Mouse (Mus musculus) heart, embryonic 13.5 days (tissue): ENCODE results near the gene Spint4. TPM values are rescaled to one million over a fixed set of nuclear protein-coding genes. Genes with fewer than 3 reads are reported as not detected.

Source experiments
- polyA plus RNA-seq: library from polyadenylated mRNA; unstranded; fragments of >200 nt; fragmentation: Nextera tagmentation; extraction: Ambion mirVana; gene quantifications from 2 replicates; pipeline ENCODE4 v1.2.1, GENCODE M21; 2015

Gene Spint4
- polyA plus RNA-seq, 1 experiment from 2014 or later, result not detected

Other genes starting within 250 kb of the Spint4 start
- 37.2 and 43.0 TPM in 2 replicates for gene Sys1, start 241.5 kb upstream of the Spint4 start, polyA plus RNA-seq
- 8.7 and 11.7 TPM in 2 replicates for gene Gm20458, start 237.5 kb upstream of the Spint4 start, polyA plus RNA-seq
- gene Trp53tg5, start 224.8 kb upstream of the Spint4 start, polyA plus RNA-seq, result not detected in 2 replicates
- gene Dbndd2, start 212.4 kb upstream of the Spint4 start, polyA plus RNA-seq, result 8.9 and 17.9 TPM in 2 replicates
- 53.0 and 54.5 TPM in 2 replicates for gene Pigt, start 201.0 kb upstream of the Spint4 start, polyA plus RNA-seq
- 11.1 and 12.7 TPM in 2 replicates for gene Wfdc2, start 136.1 kb upstream of the Spint4 start, polyA plus RNA-seq
- not detected in 2 replicates for gene Spint3, start 125.0 kb upstream of the Spint4 start, polyA plus RNA-seq
- 0.44 TPM in 1 of 2 replicates, not detected in the other for gene Wfdc6a, start 113.1 kb upstream of the Spint4 start, polyA plus RNA-seq
- gene Eppin, start 104.9 kb upstream of the Spint4 start, polyA plus RNA-seq, result not detected in 2 replicates
- not detected in 2 replicates for gene Wfdc6b, start 85.0 kb upstream of the Spint4 start, polyA plus RNA-seq
- gene Wfdc8, start 84.9 kb upstream of the Spint4 start, polyA plus RNA-seq, result not detected in 2 replicates
- not detected in 2 replicates for gene Wfdc16, start 59.7 kb upstream of the Spint4 start, polyA plus RNA-seq
- gene Wfdc10, start 42.5 kb upstream of the Spint4 start, polyA plus RNA-seq, result not detected in 2 replicates
- gene Wfdc9, start 41.9 kb upstream of the Spint4 start, polyA plus RNA-seq, result not detected in 2 replicates
- not detected in 2 replicates for gene Wfdc11, start 24.4 kb upstream of the Spint4 start, polyA plus RNA-seq
- gene Wfdc13, start 13.4 kb upstream of the Spint4 start, polyA plus RNA-seq, result not detected in 2 replicates
- not detected in 2 replicates for gene Spint5, start 16.8 kb downstream of the Spint4 start, polyA plus RNA-seq
- 0.27 and 0.28 TPM in 2 replicates for gene Wfdc3, start 47.4 kb downstream of the Spint4 start, polyA plus RNA-seq
- gene Dnttip1, start 47.5 kb downstream of the Spint4 start, polyA plus RNA-seq, result 55.0 and 56.9 TPM in 2 replicates
- 434 and 464 TPM in 2 replicates for gene Ube2c, start 71.4 kb downstream of the Spint4 start, polyA plus RNA-seq
- gene Tnnc2, start 81.5 kb downstream of the Spint4 start, polyA plus RNA-seq, result 1.0 and 3.8 TPM in 2 replicates
- 26.7 and 31.8 TPM in 2 replicates for gene Snx21, start 87.3 kb downstream of the Spint4 start, polyA plus RNA-seq
- gene Acot8, start 106.4 kb downstream of the Spint4 start, polyA plus RNA-seq, result 12.0 and 18.0 TPM in 2 replicates
- 5.0 and 5.4 TPM in 2 replicates for gene Zswim3, start 106.6 kb downstream of the Spint4 start, polyA plus RNA-seq
- gene Zswim1, start 124.2 kb downstream of the Spint4 start, polyA plus RNA-seq, result 8.7 and 9.0 TPM in 2 replicates
- gene Spata25, start 130.0 kb downstream of the Spint4 start, polyA plus RNA-seq, result not detected in 2 replicates
- gene Ctsa, start 134.4 kb downstream of the Spint4 start, polyA plus RNA-seq, result 171 and 180 TPM in 2 replicates
- gene Neurl2, start 135.0 kb downstream of the Spint4 start, polyA plus RNA-seq, result 44.5 and 46.7 TPM in 2 replicates
- 11.8 and 14.9 TPM in 2 replicates for gene Pltp, start 159.2 kb downstream of the Spint4 start, polyA plus RNA-seq
- gene Pcif1, start 180.8 kb downstream of the Spint4 start, polyA plus RNA-seq, result 56.0 and 63.1 TPM in 2 replicates
- 8.8 and 9.2 TPM in 2 replicates for gene Zfp335, start 213.3 kb downstream of the Spint4 start, polyA plus RNA-seq
- gene Mmp9, start 242.3 kb downstream of the Spint4 start, polyA plus RNA-seq, result 0.33 and 0.36 TPM in 2 replicates